Mouse (Mus musculus) cortical plate, adult 2 months (tissue): ENCODE data around the gene Aip.

ENCODE experiments used
- CTCF ChIP-seq: fragments of 200-500 bp; IDR thresholded peaks from 2 replicates; pipeline ENCODE4 v1.5.1; 2011; ENCODE audit warnings: mild to moderate bottlenecking, control low read depth, low read length; ENCODE audit not compliant: insufficient read depth; ENCODE audit errors: extremely low read depth
- POLR2A ChIP-seq: fragments of 200-500 bp; IDR thresholded peaks from 2 replicates; pipeline ENCODE4 v1.6.1; 2011; ENCODE audit warnings: mild to moderate bottlenecking, low read length, control low read depth; ENCODE audit not compliant: insufficient read depth; ENCODE audit errors: extremely low read depth

DNA sequence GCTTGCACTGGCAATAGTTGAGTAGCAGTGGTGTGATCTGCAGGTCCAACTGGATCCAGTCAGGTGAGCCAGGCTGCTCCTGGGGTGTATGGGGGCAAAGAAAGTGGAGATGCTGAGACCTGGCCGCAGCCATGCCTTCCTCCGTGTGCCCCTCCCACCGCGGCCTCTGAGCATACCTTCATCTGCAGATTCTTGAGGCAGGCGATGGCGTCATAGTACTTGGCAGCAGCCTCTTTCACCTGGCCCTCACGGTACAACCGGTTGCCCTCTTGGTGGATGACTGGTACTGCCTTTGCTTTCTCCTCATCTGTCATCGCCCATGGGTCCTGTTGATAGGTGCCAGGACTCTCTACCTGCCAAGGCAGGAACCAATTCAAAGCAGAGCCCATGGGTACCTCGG lies 10.5 kb downstream of the Aip start:
- TF ChIP-seq CTCF = no peak
- TF ChIP-seq POLR2A = no peak
